ENCODE assay signal across 10 mouse cellular contexts in the genomic region with DNA sequence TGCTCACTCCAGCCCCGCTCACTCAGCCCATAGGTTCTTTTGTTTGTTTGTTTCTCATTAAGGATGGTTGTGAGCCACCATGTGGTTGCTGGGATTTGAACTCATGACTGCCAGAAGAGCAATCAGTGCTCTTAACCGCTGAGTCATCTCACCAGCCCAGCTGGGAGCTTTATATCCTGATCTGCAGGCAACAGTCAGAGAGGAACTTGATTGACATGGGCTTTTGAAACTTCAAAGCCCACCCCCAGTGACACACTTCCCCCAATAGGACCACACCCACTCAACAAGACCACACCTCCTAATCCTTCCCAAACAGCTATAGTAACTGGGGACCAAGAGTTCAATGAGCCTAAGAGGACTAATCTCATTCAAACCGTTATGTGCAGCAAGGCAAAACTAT. TPM values are rescaled to one million over a fixed set of nuclear protein-coding genes. Genes with fewer than 3 reads are reported as not detected.
DNase-seq lines count a peak whose midpoint lies in the region; ATAC-seq and TF ChIP-seq lines count a peak whose summit lies in the region.
"Had no signal": no experiment of that assay in that cellular context is flagged by ENCODE, and none has a peak within 500 bp of the region (broad histone marks: within the 10 kb centered on the region; RNA-seq: fewer than 3 reads in every experiment).

No protein-coding gene starts in this region.

- no peak for DNase-seq in lung, postnatal 0 days (ENCODE audit: low spot score)
- DNase-seq in R1 (ENCODE audit: low read depth, low spot score): peak; percentile 79
- no peak for DNase-seq in cerebellum, adult 9-10 months
- DNase-seq: heart, postnatal 4 days; liver, postnatal 0 days; right cerebral cortex, adult 18-20 months had no signal

- no peaks in the 10 kb centered on the region for H3K36me3 ChIP-seq in lung, embryonic 15.5 days
- no peaks in the 10 kb centered on the region for H3K36me3 ChIP-seq in lung, postnatal 0 days (ENCODE audit: insufficient read depth, low read length)
- H3K36me3 ChIP-seq in embryonic facial prominence, embryonic 13.5 days: no peaks in the 10 kb centered on the region

- H3K9ac ChIP-seq in lung, embryonic 15.5 days: no peak overlapping the region
- no peak overlapping the region for H3K9ac ChIP-seq in lung, postnatal 0 days (replicated peaks; ENCODE audit: low read depth)
- H3K9ac ChIP-seq in embryonic facial prominence, embryonic 13.5 days: no peak overlapping the region
- H3K9ac ChIP-seq: liver, postnatal 0 days had no signal

- no peak for TF ChIP-seq CTCF in lung, postnatal 0 days (IDR thresholded peaks at IDR 0.05)

- H3K4me1 ChIP-seq in lung, embryonic 15.5 days: peaks cover 9% of the 10 kb centered on the region; the same call in 1 of the 2 replicates
- H3K4me1 ChIP-seq in lung, postnatal 0 days (ENCODE audit: insufficient read depth, low read depth, low read length): no peaks in the 10 kb centered on the region
- peaks cover 42% of the 10 kb centered on the region for H3K4me1 ChIP-seq in embryonic facial prominence, embryonic 13.5 days

- no peaks in the 10 kb centered on the region for H3K27me3 ChIP-seq in lung, embryonic 15.5 days
- H3K27me3 ChIP-seq in lung, postnatal 0 days (replicated peaks; ENCODE audit: insufficient read depth, low read length): no peaks in the 10 kb centered on the region
- H3K27me3 ChIP-seq in embryonic facial prominence, embryonic 13.5 days: no peaks in the 10 kb centered on the region

- H3K9me3 ChIP-seq in lung, embryonic 15.5 days: no peaks in the 10 kb centered on the region
- H3K9me3 ChIP-seq in lung, postnatal 0 days (ENCODE audit: low read length): no peaks in the 10 kb centered on the region
- no peaks in the 10 kb centered on the region for H3K9me3 ChIP-seq in embryonic facial prominence, embryonic 13.5 days

- peak overlapping the region; percentile 26; the same call in 1 of the 2 replicates for H3K27ac ChIP-seq in lung, embryonic 15.5 days
- H3K27ac ChIP-seq in lung, postnatal 0 days (ENCODE audit: low read length): no peak overlapping the region
- H3K27ac ChIP-seq in embryonic facial prominence, embryonic 13.5 days: peak overlapping the region; percentile 77; the same call in 1 of the 2 replicates

- no peak for ATAC-seq in lung, embryonic 15.5 days (ENCODE audit: borderline replicate concordance, extremely low read depth, low FRiP score, low TSS enrichment)
- no peak for ATAC-seq in lung, postnatal 0 days
- no peak for ATAC-seq in embryonic facial prominence, embryonic 13.5 days (ENCODE audit: insufficient number of reproducible peaks, insufficient read depth, low FRiP score, low TSS enrichment, low read depth)
- peak; percentile 19; the same call in 1 of the 2 replicates for ATAC-seq in megakaryocyte progenitor cell, adult 5-6 weeks (replicated peaks; ENCODE audit: poor library complexity)
- ATAC-seq in cerebellum, adult (ENCODE audit: insufficient number of reproducible peaks, low FRiP score, low TSS enrichment): no peak
- ATAC-seq: liver, postnatal 0 days had no signal

- H3K4me3 ChIP-seq in lung, embryonic 15.5 days: no peak overlapping the region
- H3K4me3 ChIP-seq in lung, postnatal 0 days (ENCODE audit: low read depth, low read length): no peak overlapping the region
- H3K4me3 ChIP-seq in embryonic facial prominence, embryonic 13.5 days: no peak overlapping the region

- WGBS in lung, embryonic 15.5 days: 93% methylated on average over 3 of the region's 3 CpGs
- 92% methylated on average over 3 of the region's 3 CpGs for WGBS in lung, postnatal 0 days
- WGBS in embryonic facial prominence, embryonic 13.5 days: 81% methylated on average over 3 of the region's 3 CpGs

- H3K4me2 ChIP-seq in lung, embryonic 15.5 days: no peak overlapping the region
- no peak overlapping the region for H3K4me2 ChIP-seq in lung, postnatal 0 days (replicated peaks; ENCODE audit: low read depth, low read length)
- H3K4me2 ChIP-seq in embryonic facial prominence, embryonic 13.5 days: no peak overlapping the region

- no peak for TF ChIP-seq EP300 in lung, postnatal 0 days (IDR thresholded peaks at IDR 0.05)

RNA-seq across cellular contexts. Expression of gene Clmn, which starts 59.7 kb away (rescaled TPM):
- polyA plus RNA-seq in lung, embryonic 15.5 days (2015; fragmentation: Nextera tagmentation; extraction: Ambion mirVana): 2.6 and 3.2 TPM in 2 replicates
- polyA plus RNA-seq in lung, postnatal 0 days (2015; fragmentation: Nextera tagmentation; extraction: Ambion mirVana): 2.0 and 2.5 TPM in 2 replicates
- 4.3 TPM in 2 replicates for polyA plus RNA-seq in embryonic facial prominence, embryonic 13.5 days (2015; fragmentation: Nextera tagmentation; extraction: Ambion mirVana)
- 0.10 TPM in 1 of 2 replicates, not detected in the other for total RNA-seq in megakaryocyte progenitor cell, adult 5-6 weeks (2015)
- not detected in 2 replicates for total RNA-seq in megakaryocyte progenitor cell, adult 5-6 weeks (2017)
